Mouse (Mus musculus) forebrain, postnatal 0 days (tissue): ENCODE data around the gene Rap2a. TPM values are rescaled to one million over a fixed set of nuclear protein-coding genes. Genes with fewer than 3 reads are reported as not detected.

ENCODE experiments used
- ATAC-seq: fragments of 200-750 bp; cut with Nextera tagmentation; 2 replicates; pipeline ENCODE4 v1.8.0; 2017; ENCODE audit warnings: mild to moderate bottlenecking, moderate library complexity
- DNase-seq: peaks from one replicate; pipeline ENCODE4 v3.0.0-alpha.2; 2015
- H3K27ac ChIP-seq: fragments of 300-500 bp; sonication (generic); 2 replicates; pipeline ENCODE4 v1.5.1; 2014; ENCODE audit warnings: low read depth, mild to moderate bottlenecking, antibody characterized with exemption, low read length, moderate library complexity, mixed read lengths
- H3K27me3 ChIP-seq: fragments of 300-500 bp; sonication (generic); 2 replicates; pipeline ENCODE4 v1.6.1; 2014; ENCODE audit warnings: mild to moderate bottlenecking, low read length, mixed read lengths; ENCODE audit not compliant: insufficient read depth
- H3K36me3 ChIP-seq: fragments of 300-500 bp; sonication (generic); 2 replicates; pipeline ENCODE4 v1.6.1; 2014; ENCODE audit warnings: mild to moderate bottlenecking, moderate library complexity; ENCODE audit not compliant: insufficient read depth
- H3K4me1 ChIP-seq: fragments of 300-500 bp; sonication (generic); 2 replicates; pipeline ENCODE4 v1.6.1; 2014; ENCODE audit warnings: antibody characterized with exemption; ENCODE audit not compliant: insufficient read depth
- H3K4me2 ChIP-seq: fragments of 300-500 bp; sonication (generic); 2 replicates; pipeline ENCODE4 v1.6.1; 2014; ENCODE audit warnings: low read depth, mild to moderate bottlenecking, moderate library complexity
- H3K4me3 ChIP-seq: fragments of 300-500 bp; sonication (generic); 2 replicates; pipeline ENCODE4 v1.5.1; 2014; ENCODE audit warnings: low read depth, low read length, mixed read lengths
- H3K9ac ChIP-seq: fragments of 300-500 bp; sonication (generic); 2 replicates; pipeline ENCODE4 v1.6.1; 2014; ENCODE audit warnings: mild to moderate bottlenecking
- H3K9me3 ChIP-seq: fragments of 300-500 bp; sonication (generic); 2 replicates; pipeline ENCODE4 v1.6.1; 2016; ENCODE audit warnings: low read length
- CTCF ChIP-seq: sonication (generic); IDR thresholded peaks from 2 replicates; pipeline ENCODE4 v1.5.1; 2016; ENCODE audit warnings: antibody characterized with exemption, control low read depth, low read depth
- WGBS: fragments of 180-500 bp; shearing (Covaris S2); extraction: QIAGEN DNeasy Blood & Tissue Kit; methylation state at CpG from one replicate; pipeline ENCODE4 v1.1.7; 2014; 5-methylcytosine and 5-hydroxymethylcytosine counted together
- polyA plus RNA-seq: library from polyadenylated mRNA; unstranded; fragments of >200 nt; fragmentation: Nextera tagmentation; extraction: Ambion mirVana; gene quantifications from 2 replicates; pipeline ENCODE4 v1.2.1, GENCODE M21; 2015
- total RNA-seq: library from RNA; depleted of rRNA; stranded (reverse); fragments of >200 nt; gene quantifications from 2 replicates; pipeline ENCODE4 v1.2.3, GENCODE M21; 2014

The Rap2a gene
- total and polyA plus RNA-seq, 2 experiments from 2014 or later: 29.5 to 78.4 TPM

DNA sequence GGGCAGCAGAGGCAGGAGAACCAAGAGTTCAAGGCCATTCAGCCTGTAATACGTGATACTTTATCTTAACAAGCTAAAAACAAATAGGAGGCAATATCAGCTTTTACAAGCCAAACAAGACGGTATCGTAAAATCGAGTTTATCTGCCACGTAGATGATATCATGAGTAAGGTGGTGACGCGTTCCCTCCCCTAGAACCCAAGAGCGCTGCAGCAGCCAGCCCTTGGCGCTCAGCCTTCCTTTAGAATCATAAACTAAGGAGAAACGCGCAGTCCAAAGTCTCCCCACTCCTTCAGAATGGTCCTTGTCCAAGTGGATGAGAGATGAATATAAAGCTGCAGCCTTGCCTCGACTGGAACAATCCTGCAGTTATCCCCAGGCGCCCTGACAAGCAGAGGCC, 36.4 kb upstream of the Rap2a start:
- Histone ChIP-seq H3K4me2 (no peak overlapping the region), H3K4me3 (no peak overlapping the region), H3K27ac (no peak overlapping the region), H3K36me3 (no peaks in the 10 kb centered on the region), H3K9ac (no peak overlapping the region), H3K27me3 (no peaks in the 10 kb centered on the region), H3K9me3 (no peaks in the 10 kb centered on the region), H3K4me1 (no peaks in the 10 kb centered on the region)
- TF ChIP-seq CTCF: no peak
- DNase-seq (no peak), ATAC-seq (no peak)
- 85% methylated on average over 13 of the region's 13 CpGs for WGBS

GRCm38 (mm10) chr14:120454221-120454620, 24.0 kb upstream of the Rap2a start:
- H3K9ac ChIP-seq: no peak overlapping the region
- H3K9me3 ChIP-seq: no peaks in the 10 kb centered on the region
- H3K4me3 ChIP-seq: no peak overlapping the region
- H3K27me3 ChIP-seq: no peaks in the 10 kb centered on the region
- H3K4me1 ChIP-seq: no peaks in the 10 kb centered on the region
- no peak overlapping the region for H3K27ac ChIP-seq
- 83% methylated on average over 7 of the region's 7 CpGs for WGBS
- ATAC-seq (no peak), DNase-seq (no peak)
- no peak for TF ChIP-seq CTCF
- H3K4me2 ChIP-seq: no peak overlapping the region
- H3K36me3 ChIP-seq: no peaks in the 10 kb centered on the region

DNA sequence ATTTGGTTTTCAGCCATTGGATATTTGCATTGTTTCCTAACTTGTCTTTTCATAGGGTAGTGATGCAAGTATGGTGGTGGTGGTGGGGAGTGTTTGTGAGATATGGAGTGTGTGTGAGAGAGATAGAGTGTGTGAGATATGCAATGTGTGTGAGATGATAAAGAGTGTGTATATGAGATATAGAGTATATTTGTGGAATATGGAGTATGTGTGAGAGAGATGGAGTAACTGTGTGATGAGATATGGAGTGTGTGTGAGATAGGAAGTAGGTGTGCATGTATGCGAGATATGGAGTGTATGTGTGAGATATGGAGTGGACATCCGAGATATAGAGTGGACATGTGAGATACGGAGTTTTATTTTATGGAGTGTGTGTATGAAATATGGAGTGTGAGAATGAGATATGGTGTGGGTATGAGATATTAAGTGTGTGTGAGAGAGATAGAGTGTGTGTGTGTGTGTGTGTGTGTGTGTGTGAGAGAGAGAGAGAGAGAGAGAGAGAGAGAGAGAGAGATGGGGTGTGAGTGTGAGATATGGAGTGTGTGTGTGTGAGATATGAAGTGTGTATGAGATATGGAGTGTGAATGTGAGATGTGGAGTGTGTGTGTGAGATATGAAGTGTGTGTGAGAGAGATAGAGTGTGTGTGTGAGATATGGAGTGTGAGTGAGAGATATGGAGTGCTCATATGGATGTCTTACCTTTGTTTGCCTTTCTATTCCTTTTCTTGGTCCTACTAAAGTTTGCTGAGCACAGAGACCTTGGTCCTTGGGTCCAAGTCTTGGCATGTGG, 14.1 kb upstream of the Rap2a start:
- 97% methylated on average over 3 of the region's 3 CpGs for WGBS
- H3K36me3 ChIP-seq: no peaks in the 10 kb centered on the region
- no peaks in the 10 kb centered on the region for H3K4me1 ChIP-seq
- ATAC-seq (no peak), DNase-seq (no peak)
- H3K4me3 ChIP-seq: no peak overlapping the region
- H3K27me3 ChIP-seq: no peaks in the 10 kb centered on the region
- no peak overlapping the region for H3K27ac ChIP-seq
- no peak overlapping the region for H3K4me2 ChIP-seq
- H3K9me3 ChIP-seq: no peaks in the 10 kb centered on the region
- no peak for TF ChIP-seq CTCF
- no peak overlapping the region for H3K9ac ChIP-seq

GRCm38 (mm10) chr14:120466816-120467215, 11.4 kb upstream of the Rap2a start:
- TF ChIP-seq CTCF: no peak
- Histone ChIP-seq H3K27ac (no peak overlapping the region), H3K4me2 (no peak overlapping the region), H3K4me1 (no peaks in the 10 kb centered on the region), H3K36me3 (no peaks in the 10 kb centered on the region), H3K4me3 (no peak overlapping the region), H3K27me3 (no peaks in the 10 kb centered on the region), H3K9me3 (no peaks in the 10 kb centered on the region), H3K9ac (no peak overlapping the region)
- DNase-seq: no peak
- no peak for ATAC-seq
- 89% methylated on average over 4 of the region's 4 CpGs for WGBS

GRCm38 (mm10) chr14:120469126-120469790, 9.0 kb upstream of the Rap2a start:
- Histone ChIP-seq H3K9ac (no peak overlapping the region), H3K27me3 (no peaks in the 10 kb centered on the region), H3K9me3 (no peaks in the 10 kb centered on the region), H3K4me3 (no peak overlapping the region), H3K4me1 (no peaks in the 10 kb centered on the region), H3K36me3 (no peaks in the 10 kb centered on the region), H3K4me2 (no peak overlapping the region), H3K27ac (no peak overlapping the region)
- 85% methylated on average over 14 of the region's 14 CpGs for WGBS
- DNase-seq: no peak
- TF ChIP-seq CTCF: no peak
- no peak for ATAC-seq

- Histone ChIP-seq H3K4me1 (peaks cover 13% of the 10 kb centered on the region), H3K4me2 (peak overlapping the region; percentile 62), H3K9ac (0 out of 2 replicates have a peak overlapping the region, but pooled peaks have one; percentile 2), H3K9me3 (no peaks in the 10 kb centered on the region), H3K4me3 (peak overlapping the region; percentile 97; the same call in 1 of the 2 replicates), H3K36me3 (no peaks in the 10 kb centered on the region), H3K27me3 (no peaks in the 10 kb centered on the region), H3K27ac (no peak overlapping the region)
- ATAC-seq: no peak
- DNase-seq: peak; percentile 4
- TF ChIP-seq CTCF: no peak
- 66% methylated on average over 7 of the region's 7 CpGs for WGBS
Observed at GRCm38 (mm10) chr14:120476186-120476697, 2.0 kb upstream of the Rap2a start.
